Mouse (Mus musculus) cortical plate, adult 2 months (tissue): Measurements from ENCODE around the gene Etfa. TPM values are rescaled to one million over a fixed set of nuclear protein-coding genes. Genes with fewer than 3 reads are reported as not detected.

Experiments used
- H3K27ac ChIP-seq: fragments of 200-500 bp; 2 replicates; pipeline ENCODE4 v1.5.1; 2012; ENCODE audit warnings: low read length, control low read depth, inconsistent platforms; ENCODE audit not compliant: insufficient read depth
- H3K4me1 ChIP-seq: fragments of 200-500 bp; 2 replicates; pipeline ENCODE4 v1.6.1; 2011; ENCODE audit warnings: low read length; ENCODE audit not compliant: control insufficient read depth, insufficient read depth
- H3K4me3 ChIP-seq: fragments of 200-500 bp; 2 replicates; pipeline ENCODE4 v1.5.1; 2011; ENCODE audit warnings: mild to moderate bottlenecking, low read length, control low read depth; ENCODE audit not compliant: insufficient read depth
- CTCF ChIP-seq: fragments of 200-500 bp; IDR thresholded peaks from 2 replicates; pipeline ENCODE4 v1.5.1; 2011; ENCODE audit warnings: mild to moderate bottlenecking, control low read depth, low read length; ENCODE audit not compliant: insufficient read depth; ENCODE audit errors: extremely low read depth
- POLR2A ChIP-seq: fragments of 200-500 bp; IDR thresholded peaks from 2 replicates; pipeline ENCODE4 v1.6.1; 2011; ENCODE audit warnings: mild to moderate bottlenecking, low read length, control low read depth; ENCODE audit not compliant: insufficient read depth; ENCODE audit errors: extremely low read depth
- polyA plus RNA-seq: library from polyadenylated mRNA; depleted of rRNA; stranded (reverse); fragments of >200 nt; gene quantifications from 2 replicates; pipeline ENCODE4 v1.2.3, GENCODE M21; 2012

The Etfa gene
- polyA plus RNA-seq, 1 experiment, result 42.6 TPM

GRCm38 (mm10) chr9:55543336-55543702 lies 31.3 kb upstream of the Etfa start:
- Histone ChIP-seq H3K4me1 (no peaks in the 10 kb centered on the region), H3K27ac (no peak overlapping the region), H3K4me3 (no peak overlapping the region)
- TF ChIP-seq CTCF, result no peak
- no peak for TF ChIP-seq POLR2A

- TF ChIP-seq POLR2A (no peak), CTCF (no peak)
- H3K27ac ChIP-seq, result no peak overlapping the region
- no peaks in the 10 kb centered on the region for H3K4me1 ChIP-seq
- H3K4me3 ChIP-seq, result no peak overlapping the region
Observed at GRCm38 (mm10) chr9:55542366-55543325, 30.6 kb upstream of the Etfa start.

GRCm38 (mm10) chr9:55541681-55542365 lies 29.8 kb upstream of the Etfa start:
- TF ChIP-seq CTCF (no peak), POLR2A (no peak)
- Histone ChIP-seq H3K4me1 (no peaks in the 10 kb centered on the region), H3K27ac (no peak overlapping the region), H3K4me3 (no peak overlapping the region)

- H3K4me1 ChIP-seq, result no peaks in the 10 kb centered on the region
- no peak overlapping the region for H3K4me3 ChIP-seq
- TF ChIP-seq CTCF (no peak), POLR2A (no peak)
Observed at GRCm38 (mm10) chr9:55540888-55541287, 28.8 kb upstream of the Etfa start.

GRCm38 (mm10) chr9:55540391-55540770 lies 28.3 kb upstream of the Etfa start:
- TF ChIP-seq CTCF, result no peak
- no peak for TF ChIP-seq POLR2A
- Histone ChIP-seq H3K4me3 (no peak overlapping the region), H3K27ac (no peak overlapping the region), H3K4me1 (no peaks in the 10 kb centered on the region)

More at GRCm38 (mm10) chr9:55540888-55541287, 28.8 kb upstream of the Etfa start:
- H3K27ac ChIP-seq, result no peak overlapping the region

GRCm38 (mm10) chr9:55539661-55540390 lies 27.8 kb upstream of the Etfa start:
- Histone ChIP-seq H3K27ac (no peak overlapping the region), H3K4me1 (no peaks in the 10 kb centered on the region), H3K4me3 (no peak overlapping the region)
- TF ChIP-seq CTCF (no peak), POLR2A (no peak)

- H3K4me3 ChIP-seq, result no peak overlapping the region
- H3K27ac ChIP-seq, result no peak overlapping the region
- no peak for TF ChIP-seq POLR2A
- no peak for TF ChIP-seq CTCF
- no peaks in the 10 kb centered on the region for H3K4me1 ChIP-seq
Observed at GRCm38 (mm10) chr9:55539006-55539405, 27.0 kb upstream of the Etfa start.

GRCm38 (mm10) chr9:55538377-55538776 lies 26.3 kb upstream of the Etfa start, which contains the start of gene Isl2:
Isl2 (plus strand) TSS chr9:55538672.
- H3K4me3 ChIP-seq, result no peak within 1 kb of the TSS
- H3K4me1 ChIP-seq, result no peaks in the 10 kb centered on the region
- no peak for TF ChIP-seq POLR2A
- TF ChIP-seq CTCF, result no peak
- no peak within 1 kb of the TSS for H3K27ac ChIP-seq

- Histone ChIP-seq H3K4me3 (no peak overlapping the region), H3K27ac (no peak overlapping the region), H3K4me1 (no peaks in the 10 kb centered on the region)
- no peak for TF ChIP-seq POLR2A
- peak; percentile 75 for TF ChIP-seq CTCF
Observed at GRCm38 (mm10) chr9:55535907-55536306, 23.9 kb upstream of the Etfa start.
